Mouse (Mus musculus): ENCODE measurements around the gene Ppp4r1.

Ppp4r1 gene

DNA sequence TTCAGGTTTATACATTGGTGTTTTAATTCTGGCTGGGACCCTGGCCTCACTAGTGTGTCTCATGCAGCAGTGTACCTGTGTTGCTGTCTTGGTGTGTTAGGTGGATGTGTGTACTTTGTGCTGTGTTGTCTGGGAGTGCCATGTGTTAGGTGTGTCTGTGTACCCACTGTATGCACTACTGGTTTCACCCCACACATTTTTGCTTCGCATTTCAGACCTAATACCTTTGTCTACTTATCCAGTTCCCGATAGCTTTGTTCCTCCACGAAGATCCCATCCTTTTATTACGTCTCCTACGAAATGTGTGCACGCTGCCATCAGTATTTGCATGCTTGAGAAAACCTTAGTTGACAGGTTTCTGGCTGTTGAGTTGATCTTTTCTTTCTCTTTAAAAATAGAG lies 18.1 kb downstream of the Ppp4r1 start:
- in situ Hi-C loops (cut with MboI, MseI) = no loop called here

DNA sequence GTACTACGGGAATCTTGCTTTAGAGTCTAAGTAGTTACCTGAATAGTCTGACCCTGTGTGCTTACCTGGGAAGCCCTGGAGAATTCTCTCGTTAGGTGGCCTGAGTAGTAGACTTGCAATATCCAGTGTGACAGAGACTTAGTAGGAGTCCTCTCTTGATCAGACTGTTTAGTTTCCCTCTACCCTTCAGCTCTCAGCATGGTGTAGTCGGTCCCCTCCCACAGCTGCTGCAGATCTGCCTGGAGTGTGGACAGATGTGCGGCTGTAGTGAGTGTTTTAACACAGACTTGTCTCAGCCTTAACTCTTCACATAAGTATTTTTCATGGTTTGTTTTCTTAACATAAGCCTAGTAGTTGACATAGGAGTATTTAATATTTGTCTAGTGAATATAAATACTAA lies 19.7 kb downstream of the Ppp4r1 start:
- in situ Hi-C loops (cut with MboI, MseI) = no loop called here

DNA sequence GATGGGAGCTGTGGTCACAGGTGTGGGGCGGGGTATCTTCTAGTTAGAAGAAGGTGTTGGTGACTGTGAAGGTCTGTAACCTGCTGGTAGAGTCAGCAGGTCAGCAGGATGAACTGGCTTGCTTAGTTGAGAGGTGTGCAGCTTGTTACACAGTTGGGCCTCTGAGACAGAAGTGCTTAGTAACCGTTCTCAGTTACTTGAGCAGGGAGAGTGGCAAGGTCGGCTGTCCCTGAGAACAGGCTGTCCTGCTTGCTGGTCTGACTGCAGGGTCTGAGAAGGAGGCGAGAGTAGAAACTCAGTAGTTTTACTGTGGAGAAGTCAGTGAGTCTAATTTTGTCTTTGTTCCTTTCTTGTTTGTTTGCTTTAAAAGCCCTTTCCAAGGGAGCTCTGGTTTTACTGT lies 23.6 kb downstream of the Ppp4r1 start:
- in situ Hi-C loops (cut with MboI, MseI) = no loop called here

DNA sequence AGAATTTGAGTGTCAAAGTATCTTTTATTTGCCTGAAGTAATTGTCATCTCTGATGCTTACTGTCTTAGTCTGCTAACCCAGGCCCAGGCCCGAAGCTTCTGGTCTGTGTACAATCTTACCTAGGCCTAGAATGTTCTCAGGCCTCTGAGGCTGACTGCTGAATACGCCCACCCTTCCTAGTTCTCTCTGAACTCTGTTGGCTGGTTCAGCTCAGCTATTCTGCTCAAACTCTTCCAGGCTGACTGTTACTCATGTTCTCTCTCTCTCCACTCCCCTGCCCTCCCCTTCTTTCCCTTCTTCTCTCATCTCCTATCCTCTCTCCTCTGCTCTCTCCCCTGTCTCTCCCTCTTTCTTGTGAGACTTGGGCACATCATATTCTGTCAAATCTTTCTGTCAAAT lies 24.0 kb downstream of the Ppp4r1 start:
- in situ Hi-C loops (cut with MboI, MseI) = no loop called here

DNA sequence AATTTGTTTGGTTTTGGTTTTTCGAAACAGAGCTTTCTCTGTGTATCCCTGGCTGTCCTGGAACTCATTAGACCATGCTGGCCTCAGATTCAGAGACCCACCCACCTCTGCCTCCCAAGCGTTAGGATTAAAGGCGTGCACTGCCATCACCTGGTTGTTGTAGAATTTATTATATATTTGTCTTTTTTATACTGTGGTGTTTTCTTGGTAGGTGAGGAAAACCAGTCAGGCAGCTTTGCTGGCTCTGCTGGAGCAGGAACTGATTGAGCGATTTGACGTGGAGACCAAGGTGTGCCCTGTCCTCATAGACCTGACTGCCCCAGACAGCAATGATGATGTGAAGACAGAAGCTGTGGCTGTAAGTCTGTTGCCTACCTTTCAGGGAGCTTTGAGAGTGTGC lies 28.7 kb downstream of the Ppp4r1 start:
- in situ Hi-C loops (cut with MboI, MseI) = no loop called here

DNA sequence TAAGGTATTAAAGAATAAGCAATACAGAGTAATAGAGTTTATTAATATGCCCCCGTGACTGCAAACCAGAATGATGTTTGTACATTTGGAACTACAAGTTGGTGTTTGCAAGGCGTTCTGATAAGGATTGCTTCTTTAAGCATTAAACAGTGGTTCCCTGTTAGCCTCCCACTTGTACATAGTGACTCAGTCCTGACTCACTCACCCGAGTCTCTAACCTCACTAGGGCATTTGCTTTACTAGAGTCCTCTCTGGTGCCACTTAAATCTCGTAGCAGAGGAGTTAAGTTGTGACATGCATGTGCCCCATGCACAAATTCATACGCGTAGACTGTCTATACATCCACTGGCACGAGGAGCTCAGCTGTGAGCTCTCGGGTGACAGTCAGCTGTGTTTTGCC lies 31.4 kb downstream of the Ppp4r1 start:
- in situ Hi-C loops (cut with MboI, MseI) = no loop called here

DNA sequence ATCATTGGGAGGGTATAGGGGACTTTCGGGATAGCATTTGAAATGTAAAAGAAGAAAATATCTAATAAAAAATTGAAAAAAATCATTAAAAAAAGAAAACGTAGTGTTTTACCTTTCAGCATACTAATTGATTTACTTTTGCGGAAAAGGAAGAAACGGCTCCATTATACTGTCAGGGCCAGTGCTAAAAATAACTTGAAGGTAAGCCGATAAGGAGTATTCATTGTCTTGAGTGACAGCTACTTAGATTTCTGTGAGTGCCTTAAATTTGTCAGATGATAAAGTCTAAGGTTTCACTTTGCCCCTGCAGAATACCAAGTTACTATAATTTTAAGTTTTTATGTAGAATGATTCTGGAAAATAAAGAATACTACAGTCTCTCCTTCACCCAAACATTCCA lies 37.8 kb downstream of the Ppp4r1 start:
- in situ Hi-C loops (cut with MboI, MseI) = no loop called here

DNA sequence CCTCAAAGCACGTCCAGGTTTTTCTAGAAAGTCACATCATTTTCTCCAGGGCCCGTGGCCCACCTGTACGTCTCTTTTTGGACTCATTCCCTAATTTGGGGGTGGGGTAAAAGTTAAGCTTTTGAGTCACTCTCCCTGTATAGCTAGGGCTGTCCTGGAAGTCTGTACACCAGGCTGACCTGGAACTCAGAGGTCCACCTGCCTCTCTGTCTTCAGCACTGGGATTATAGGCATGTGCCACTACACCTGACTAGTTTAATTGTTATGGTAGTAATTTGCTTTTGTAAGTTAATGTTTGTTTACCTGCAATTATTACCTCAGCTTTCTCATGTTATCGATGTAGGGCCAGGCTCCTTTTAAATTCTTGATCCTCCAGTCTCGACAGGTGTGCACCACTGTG lies 40.0 kb downstream of the Ppp4r1 start:
- in situ Hi-C loops (cut with MboI, MseI) = no loop called here

DNA sequence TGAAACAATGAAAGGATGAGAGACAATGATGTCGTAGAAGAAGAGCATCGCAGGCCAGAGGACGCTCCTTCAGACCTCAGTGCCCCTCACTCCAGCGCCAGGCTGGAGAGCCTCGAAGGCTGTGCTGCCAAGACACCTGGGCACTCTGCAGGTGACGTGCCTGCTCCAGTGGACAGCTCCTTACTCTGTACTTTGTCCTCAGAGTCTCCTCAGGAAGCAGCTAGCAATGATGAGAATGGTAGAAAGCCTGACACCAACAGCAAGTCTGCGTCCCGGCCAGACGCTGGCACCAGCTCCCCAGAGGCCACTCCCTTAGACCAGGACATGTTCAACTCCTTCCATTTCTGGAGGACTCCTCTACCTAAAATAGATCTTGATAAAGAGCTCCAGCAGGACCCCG lies 41.9 kb downstream of the Ppp4r1 start:
- in situ Hi-C loops (cut with MboI, MseI) = no loop called here

DNA sequence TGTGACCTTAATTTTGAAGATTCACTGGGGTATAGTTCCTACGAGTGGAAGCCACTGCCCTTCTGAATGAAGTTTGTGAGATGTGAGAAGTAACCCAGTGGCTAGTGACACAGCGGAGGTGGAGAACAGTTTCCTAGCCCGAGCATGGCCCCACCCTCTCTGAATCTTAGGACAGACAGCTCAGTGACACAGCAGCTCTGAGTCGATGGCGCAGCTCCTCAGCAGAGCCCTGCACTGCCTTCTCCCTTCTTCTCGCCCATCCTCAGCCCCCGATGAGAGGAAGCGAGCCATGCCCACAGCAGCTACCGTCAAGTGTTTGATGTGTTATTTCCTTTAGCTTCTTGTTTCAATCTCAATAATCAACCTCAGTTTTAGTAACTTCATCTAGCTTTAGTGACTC lies 43.9 kb downstream of the Ppp4r1 start:
- in situ Hi-C loops (cut with MboI, MseI) = loop anchor here (5.0 kb wide), 1 partner anchor 34 kb away; no protein-coding TSS in a partner anchor

DNA sequence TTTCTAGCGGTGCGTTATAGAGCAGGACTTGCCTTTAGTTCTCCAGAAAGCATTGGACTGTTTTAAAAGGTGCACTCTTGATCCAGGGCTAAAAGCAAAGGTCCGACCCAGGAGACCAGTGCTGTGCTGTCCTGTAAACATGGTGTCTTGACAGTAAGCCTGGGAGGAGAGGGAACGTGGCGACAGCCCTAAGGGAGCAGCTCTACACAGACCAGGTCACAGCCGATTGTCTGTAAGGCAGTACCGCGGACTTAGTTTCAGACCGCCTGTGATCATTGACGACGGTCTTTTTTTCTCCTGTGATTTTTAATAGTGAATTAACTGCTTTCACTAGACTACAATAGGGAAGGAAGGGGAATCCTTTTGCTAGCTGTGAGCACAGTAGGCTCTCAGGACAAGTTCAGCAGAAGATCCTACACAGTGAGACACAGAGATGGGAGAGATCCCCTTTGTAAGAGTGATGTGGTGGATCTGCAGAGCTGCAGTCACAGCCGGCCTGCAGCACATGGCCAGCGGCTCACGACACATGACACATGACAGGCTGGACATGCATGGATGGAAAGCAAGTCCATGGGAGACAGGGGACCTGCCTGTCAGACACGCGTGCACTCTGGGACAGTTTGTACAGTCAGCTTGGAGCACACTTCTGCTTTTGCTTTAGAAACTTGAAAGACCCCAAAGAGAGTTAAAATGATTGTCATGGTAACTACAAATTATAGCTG lies 44.9 kb downstream of the Ppp4r1 start:
- in situ Hi-C loops (cut with MboI, MseI) = loop anchor here (5.0 kb wide), 1 partner anchor 35 kb away; no protein-coding TSS in a partner anchor

DNA sequence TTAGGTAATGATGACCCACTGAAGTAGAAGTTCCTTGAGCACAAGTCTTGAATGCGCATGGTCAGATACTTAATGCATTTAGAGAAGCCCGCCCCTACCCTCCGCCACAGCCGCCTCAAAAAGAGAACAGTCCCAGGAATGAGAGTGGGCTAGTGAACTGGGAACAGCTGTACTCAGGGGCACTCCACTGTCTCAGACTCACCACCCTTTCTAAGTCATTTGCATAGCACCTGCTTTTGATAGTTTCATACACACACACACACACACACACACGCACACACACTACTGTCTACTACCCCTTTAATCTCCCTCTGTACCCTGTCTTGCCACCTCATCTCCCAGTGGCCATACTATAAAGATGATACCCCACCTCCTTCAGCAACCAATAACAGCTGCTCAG lies 45.5 kb downstream of the Ppp4r1 start:
- in situ Hi-C loops (cut with MboI, MseI) = loop anchor here (5.0 kb wide), 1 partner anchor 36 kb away; no protein-coding TSS in a partner anchor

DNA sequence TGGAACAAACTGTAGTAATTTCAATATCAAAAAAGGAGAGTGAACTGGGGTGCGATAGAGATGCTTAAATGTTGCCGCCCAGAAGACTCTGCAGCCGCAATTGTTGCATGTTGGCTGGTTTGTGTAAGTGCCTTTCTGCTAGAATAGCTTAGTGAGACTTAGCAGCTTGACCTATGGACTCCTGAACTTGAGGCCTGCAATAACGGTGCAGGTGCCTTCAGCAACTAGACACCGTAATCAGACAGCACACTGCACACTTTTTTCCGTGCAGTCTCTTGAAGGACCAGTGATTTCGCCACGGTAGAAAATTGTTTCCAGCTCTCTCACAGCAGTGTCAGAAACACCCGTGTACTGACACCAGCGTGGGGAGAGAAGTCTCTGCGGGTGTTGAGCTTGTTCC lies 46.6 kb downstream of the Ppp4r1 start:
- in situ Hi-C loops (cut with MboI, MseI) = loop anchor here (5.0 kb wide), 1 partner anchor 37 kb away; no protein-coding TSS in a partner anchor

DNA sequence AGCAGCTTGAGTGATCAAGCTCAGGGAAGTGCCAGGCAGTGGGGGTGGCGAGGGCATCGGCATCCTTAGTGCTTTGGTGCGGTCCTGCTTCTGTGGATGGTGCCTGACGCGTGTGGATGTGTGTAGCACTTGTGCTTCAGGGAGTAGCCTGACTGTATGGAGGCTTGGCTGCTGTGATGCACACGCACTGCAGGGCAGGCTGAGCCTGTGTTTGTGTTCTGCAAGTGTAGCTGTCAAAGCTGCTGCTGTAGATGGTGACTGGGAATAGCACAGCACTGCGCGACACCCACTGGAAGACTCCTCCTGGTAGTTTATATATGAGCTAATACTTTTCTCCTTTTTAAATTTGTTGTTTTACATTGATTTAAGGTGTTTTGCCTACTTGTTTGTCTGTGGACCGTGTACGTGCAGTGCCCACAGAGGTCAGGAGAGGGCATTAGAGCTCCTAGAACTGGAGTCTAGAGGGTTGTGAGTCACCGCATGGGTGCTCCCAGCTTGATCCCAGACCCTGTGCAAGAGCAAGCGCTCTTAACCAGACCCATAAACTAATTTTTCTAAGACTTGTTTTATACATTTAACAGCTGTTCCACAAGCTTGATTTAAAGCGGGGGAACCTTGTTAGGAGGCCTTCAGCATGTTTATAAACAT lies 48.0 kb downstream of the Ppp4r1 start:
- in situ Hi-C loops (cut with MboI, MseI) = no loop called here

DNA sequence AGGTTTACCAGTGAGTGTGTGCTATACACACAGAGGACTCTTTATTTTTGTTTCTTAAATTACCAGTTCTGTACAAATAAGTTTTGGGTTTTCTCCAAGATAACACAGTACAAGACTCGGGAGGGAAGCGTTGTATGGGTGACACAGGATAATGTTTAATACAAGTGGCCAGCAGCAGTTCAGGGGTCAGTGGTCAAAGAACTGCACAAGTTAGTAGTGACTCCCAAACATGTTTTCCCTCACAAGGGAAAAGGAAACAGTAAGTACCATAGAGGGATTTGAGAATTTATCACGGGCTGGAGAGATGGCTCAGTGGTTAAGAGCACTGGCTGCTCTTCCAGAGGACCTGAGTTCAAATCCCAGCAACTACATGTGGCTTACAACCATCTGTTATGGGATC lies 51.5 kb downstream of the Ppp4r1 start:
- in situ Hi-C loops (cut with MboI, MseI) = no loop called here

DNA sequence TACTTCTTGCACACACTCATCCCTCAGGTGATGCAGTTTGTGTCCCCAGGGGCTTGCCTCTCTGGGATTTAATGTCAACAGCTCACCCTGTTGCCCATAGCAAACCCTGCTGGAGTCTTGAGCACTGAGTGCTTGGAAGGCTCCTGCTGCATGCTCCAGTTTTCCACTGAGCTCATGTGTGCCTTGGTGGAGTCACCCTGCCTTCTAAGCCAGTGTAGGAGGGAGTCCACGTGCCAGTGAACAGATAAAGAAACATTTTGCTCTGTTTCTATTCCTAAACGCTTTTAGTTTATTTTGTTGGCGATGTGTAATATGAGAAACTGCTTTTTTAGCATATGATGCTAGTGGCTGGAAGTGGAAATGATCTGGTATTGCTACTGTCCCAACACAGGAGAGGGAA lies 54.4 kb downstream of the Ppp4r1 start:
- in situ Hi-C loops (cut with MboI, MseI) = no loop called here

DNA sequence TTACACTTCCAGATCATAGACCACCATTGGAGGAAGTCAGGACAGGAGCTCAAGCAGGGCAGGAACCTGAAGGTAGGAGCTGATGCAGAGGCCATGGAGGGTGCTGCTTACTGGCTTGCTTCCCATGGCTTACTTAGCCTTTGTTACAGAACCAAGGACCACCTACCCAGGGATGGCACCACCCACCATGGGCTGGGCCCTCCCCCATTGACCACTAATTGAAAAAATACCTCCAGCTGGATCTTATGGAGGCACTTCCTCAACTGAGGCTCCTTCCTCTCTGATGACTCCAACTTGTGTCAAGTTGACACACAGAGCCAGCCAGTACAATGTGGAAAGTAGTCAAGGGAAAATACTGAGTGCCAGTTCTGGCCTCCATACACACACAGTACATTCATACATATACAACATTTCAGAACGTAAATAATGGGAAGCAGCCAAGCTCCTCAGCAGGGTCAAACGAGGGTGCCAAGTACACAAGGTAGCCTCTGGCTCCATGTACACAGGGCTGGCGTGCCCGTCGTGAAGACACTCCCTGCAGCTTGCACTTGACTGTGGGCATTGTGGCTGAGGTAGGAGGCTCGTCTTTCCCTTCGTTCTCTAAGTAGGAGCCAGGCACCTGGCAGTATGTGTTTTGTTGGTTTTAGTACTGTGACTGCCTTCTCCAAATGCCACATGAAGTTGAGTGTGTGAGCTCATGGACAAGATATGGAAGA lies 57.3 kb downstream of the Ppp4r1 start:
- in situ Hi-C loops (cut with MboI, MseI) = no loop called here

DNA sequence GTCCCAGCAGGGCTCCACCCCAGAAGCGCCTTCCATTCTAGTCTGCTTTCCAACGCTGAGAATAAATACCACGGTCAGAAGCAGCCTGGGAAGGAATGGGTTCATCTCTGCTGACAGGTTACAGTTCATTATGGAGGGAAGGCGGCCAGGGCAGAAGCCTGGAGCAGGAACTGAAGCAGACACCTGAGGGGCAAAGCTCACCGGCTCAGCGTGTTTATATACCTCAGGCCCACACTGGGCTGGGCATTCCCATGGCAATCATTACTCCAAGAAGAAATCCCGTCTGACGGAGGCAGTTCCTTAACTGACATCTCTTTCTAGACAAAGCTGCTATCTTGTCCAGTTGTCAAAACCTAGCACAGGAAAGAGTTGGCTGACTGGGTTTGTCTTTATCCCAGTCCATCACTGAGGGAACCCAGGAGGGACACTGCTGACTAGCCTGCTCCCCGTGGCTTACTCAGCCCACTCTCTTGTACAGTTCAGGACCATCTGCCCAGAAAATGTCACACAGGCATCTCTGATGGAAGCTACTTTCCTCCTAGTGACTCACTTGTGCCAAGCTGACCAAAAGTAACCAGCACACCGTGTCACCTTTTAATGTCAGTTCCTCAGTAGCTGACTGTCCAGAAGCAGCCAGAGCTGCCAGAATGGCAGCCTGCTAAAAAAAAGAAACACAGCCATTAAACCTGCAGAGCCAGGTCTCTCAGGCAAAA lies 60.5 kb downstream of the Ppp4r1 start:
- in situ Hi-C loops (cut with MboI, MseI) = no loop called here

DNA sequence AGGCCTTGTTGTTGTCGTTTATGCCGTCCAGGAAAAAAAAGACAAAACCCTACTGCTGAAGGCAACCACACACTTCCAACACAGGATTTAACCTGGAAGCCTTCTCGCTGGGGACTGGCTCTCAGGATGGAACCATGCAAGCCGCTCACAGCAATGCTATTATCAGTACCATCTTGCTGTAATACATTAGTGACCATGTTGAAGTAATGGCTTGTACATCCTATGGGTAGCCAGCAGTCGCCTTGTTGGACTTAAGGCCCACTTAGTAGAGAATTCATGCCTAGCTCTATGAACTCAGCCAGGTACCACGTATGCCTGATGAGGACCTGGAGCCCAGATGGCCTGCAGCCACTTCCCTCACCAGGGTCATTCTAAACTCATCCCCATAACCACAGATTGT lies 63.0 kb downstream of the Ppp4r1 start:
- in situ Hi-C loops (cut with MboI, MseI) = no loop called here

DNA sequence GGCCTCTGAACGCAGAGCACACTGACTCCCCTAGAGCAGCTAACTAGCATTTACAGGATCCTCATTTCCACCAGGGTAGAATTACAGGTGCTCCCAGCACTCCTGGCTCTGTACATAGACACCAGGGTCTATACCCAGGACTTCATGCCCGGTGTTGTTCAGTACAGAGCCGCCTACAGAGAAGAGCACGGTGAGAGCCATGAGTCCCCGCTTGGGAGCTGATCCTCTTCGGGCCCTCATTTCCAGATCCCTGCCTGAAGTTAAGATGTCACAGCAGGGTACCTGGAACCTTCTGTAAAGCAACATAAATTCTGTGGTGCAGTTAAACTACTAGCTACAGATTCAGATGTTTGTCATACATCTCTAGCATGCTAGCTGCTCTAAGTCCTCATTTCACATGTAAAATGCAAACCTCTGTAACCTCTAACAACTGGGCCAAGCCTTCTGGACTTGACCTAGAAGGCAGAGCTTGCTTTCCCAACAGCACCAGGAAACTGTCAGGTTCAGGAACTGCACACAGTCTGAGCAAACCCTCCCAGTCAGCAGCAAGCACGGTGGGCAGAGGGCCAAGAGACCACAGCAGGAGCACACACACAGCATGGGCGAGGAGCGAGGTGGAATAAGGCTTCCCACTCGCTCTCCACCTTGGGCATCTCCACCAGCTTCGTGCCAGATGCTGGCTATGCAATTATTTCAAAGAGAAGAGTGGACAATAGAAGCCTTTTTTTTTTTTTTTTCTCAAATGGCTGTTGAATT lies 65.5 kb downstream of the Ppp4r1 start:
- in situ Hi-C loops (cut with MboI, MseI) = no loop called here

DNA sequence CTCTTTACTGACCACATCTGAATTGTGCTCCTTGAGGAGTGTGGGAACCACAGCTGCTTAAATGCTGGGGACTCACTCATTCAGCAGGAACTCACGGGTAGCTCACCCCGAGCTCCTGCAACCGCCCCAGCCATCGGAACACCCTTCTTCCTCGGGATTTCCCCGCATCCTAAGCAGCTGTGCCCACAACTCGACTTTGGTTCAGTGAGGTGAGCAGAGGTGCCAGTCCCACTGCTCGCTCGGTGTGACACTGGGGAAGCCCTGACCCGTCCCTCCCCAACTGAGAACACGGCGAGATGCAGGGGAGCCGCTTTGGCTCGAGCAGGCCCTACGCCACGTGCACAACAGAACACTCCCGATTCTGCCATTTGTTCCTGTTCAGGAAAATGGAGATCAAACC lies 68.1 kb downstream of the Ppp4r1 start:
- in situ Hi-C loops (cut with MboI, MseI) = loop anchor here (25.0 kb wide), 1 partner anchor 662 kb away; the partner anchor contains the start of gene Rab12
